Mouse (Mus musculus) B cell, adult 2 months (primary cell): ENCODE data around the gene Qars.
A peak's percentile ranks its signal among the peaks of the same experiment; 100 is the strongest.

Experiments used
- DNase-seq, 2 experiments: peaks; one replicate each; pipeline ENCODE4 v3.0.0; 2022

Gene Qars

DNA sequence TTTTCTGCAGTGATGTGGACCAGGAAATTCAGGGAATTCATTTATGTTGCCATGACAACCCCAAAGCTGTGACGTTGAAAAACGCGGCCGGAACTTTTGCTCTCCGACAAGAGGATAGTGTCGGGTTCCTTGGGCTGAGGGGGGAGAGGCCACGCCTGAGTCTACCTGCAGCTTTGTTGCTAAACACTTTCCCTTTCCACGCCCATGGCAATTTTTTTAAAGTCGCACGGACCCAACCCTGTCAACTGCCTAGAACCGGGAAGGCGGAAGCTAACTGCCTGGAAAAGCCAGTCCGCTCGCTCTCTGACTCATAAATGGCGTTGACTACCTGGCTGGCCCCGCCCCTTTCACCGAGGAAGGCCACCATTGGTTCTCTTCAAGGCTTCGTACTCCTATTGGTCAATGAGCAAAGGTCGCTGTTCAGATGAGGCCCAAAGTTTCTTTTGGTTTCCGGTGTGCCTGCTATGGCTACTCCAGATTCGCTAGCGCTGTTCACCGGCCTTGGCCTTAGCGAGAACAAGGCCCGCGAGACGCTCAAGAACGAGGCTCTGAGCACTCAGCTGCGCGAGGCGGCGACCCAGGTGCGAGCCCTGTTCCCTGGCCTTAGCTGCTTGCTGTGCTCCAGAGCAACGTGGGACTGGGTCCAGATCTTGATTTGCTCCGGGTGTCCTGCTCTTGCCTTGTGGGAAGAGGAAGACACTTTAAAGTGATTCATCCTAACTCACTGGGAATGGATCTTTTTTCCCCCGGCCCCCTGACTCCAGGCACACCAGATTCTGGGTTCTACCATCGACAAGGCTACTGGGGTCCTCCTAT is at the start of gene Qars:
Gene Qars, plus strand, starts transcription at position 88 of the 816 bp plus-strand sequence.
- peak; percentile 92 to 93 for DNase-seq

DNA sequence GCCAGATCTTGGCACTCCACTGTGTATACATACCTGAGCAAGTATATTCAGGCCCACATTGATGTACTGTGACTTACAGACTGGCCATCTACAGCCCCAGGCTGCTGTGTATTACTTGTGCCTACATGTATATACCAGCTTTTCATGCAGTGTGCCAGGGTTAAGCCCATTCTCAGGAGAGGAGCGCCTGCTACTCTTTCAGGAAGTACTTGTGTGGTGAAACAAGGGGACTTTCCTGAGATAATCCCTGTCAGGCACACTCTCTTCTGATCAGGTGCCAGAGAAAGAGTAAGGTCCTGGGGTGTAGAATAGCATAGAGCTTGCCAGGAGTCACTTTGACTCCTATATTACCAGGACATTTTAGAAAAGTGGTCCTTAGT is 47.6 kb upstream of the Qars start:
- no peak for DNase-seq

DNA sequence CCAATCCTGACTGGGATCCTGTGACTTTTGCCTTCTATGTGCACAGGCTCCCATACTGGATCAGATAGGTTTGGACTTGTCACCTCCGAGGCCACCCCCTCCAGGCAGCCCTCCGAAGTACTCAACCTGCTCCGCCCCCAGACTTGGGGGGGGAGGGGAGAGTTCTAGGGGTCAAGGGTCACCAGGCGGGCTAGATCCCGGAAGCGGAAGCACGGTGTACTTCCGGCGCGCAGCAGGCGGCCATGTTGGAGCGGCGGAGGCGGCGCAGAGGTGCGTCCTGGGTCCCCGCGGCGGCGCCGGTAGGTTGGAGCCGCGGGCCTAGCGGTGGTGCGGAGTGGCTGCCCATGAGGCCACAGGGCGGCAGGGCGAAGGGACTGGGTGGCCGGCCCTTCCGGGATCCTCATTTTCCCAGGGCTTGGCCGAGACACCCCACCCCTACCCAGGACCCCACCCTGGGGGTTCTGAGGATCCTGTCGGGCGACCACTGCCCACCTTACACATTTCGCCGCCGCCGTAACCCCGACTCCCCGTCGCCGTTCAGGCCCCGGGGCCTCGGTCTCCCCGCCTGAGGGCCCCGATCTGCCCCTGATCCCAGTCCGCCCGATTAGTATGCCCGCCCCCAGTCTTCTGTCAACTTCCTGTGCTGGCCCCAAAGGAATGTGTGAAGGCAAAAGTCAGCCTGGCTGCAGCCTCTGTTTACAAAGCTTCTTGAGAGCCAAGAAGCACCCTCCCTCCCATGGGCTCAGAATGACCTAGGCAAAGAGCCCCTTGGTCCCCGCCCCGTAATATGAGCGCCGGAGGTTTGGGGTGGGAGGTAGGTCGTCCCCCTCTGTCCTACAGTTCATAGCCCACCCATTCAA is 47.0 kb upstream of the Qars start, which contains the start of gene Ccdc71:
Gene Ccdc71, plus strand, starts transcription at position 209 of the 860 bp plus-strand sequence.
- peak; percentile 89 for DNase-seq

DNA sequence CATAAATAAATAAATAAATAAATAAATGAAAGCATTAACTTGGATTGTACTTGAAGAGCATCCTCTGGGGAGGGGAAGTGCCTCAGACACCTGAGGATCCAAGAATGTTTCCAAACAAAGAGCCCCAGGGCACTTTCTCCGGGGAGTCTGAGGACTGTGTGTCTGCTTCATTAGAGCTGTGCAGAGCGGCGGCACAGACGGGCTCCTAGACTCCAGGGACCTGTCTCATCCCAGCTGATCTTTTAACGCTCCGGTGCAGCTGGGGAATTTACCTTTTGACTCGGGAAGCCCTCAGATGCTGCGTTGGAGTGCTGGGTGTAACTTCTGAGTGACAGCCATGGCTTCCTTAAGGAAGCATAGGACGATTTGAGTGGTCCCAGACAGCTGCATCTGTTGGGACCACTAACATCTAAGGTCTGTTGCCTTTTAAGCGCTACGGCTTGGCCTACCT is 46.3 kb upstream of the Qars start, which contains the start of gene Klhdc8b:
Gene Klhdc8b, minus strand, starts transcription at position 401 of the 451 bp plus-strand sequence.
- DNase-seq, result no peak

DNA sequence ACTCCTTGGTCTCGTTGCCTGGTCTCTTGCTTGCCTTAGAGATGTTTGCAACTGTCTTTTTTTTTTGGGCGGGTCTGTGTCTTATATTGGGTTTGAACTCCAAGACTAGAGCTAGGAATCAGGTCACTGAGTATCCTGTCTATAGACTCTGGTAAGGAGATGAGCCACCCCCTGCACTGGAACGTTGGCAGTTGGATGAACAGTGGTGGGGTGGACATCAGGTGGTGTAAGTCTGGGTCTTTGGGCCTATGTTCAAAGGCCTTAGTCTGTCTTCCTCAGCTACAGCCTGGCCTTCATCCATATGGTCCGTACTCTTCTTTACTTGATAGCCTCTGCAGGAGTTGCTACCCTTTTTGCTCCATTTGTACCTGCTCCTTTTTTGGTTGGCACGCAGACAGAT is 45.8 kb upstream of the Qars start:
- no peak for DNase-seq

DNA sequence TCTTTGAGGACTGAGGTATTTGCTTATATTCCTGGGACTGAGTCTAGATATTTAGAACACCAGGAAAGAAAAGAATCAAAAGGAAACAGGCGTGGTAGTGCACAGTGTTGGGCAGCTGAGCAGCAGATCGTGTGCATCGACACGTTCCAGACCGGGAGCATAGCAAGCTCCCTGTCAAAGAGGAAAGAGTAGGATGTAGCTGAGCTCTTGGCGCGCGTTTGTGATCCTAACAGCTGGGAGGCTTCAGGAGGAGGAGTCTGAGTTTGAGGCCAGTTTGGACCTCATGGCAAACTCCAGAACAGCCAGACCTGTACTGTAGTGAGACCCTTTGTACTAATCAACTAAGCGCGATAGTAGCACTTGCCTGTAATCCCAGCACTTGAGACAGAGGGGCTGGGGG is 45.3 kb upstream of the Qars start:
- DNase-seq, result no peak

DNA sequence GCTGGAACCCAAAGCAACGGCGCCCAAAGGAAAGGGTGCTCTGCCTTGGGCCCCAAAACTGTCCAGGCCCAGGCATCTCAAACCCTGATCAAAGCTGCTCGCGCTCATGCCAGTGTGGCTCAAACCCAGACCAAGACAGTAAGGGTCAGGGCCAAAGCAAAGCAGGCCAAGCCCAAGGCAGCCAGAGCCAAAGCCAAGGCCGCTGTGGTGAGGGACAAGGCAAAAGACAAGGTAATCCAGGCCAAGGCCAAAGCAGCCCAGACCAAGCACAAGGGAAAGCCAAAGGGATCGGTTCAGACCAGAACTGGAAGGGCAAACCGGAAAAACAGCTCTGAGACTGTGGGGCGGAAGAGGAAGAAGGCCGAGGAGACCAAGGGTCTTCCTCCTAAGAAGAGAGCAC is 43.8 kb upstream of the Qars start:
- no peak for DNase-seq

DNA sequence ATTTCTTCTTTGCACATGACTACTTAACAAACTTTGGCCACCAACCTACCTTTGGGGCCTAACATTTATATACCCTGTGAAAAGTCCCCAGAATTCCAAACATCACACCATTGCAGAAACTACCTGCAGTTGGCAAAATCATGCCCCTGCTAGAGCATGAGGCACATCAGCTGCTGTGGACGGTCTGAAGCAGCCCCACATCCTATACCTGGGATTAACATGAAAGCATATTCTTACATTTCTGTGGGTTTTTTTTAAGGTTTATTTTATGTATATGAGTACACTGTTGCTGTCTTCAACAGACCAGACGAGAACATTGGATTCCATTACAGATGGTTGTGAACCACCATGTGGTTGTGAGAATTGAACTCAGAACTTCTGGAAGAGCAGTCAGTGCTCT is 41.3 kb upstream of the Qars start:
- no peak for DNase-seq

DNA sequence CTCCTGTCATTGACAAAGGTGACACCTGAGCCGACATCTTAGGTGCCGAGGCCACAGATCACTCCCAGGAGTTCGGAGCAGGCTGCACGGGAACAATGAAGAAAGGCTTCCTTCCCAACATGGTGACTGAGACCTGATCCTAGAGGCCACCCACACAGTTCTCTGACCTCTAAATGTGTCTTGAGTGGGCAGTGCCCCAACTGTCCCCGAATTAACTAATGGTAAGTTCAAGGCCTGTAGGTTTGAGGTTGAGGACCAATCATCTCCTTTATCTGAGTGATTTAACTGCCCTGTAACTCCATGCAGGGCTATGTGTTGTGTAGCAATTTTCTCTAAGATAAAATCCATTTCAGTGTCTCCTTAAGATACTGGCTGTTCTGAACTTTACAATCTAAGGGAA is 38.1 kb upstream of the Qars start:
- no peak for DNase-seq

DNA sequence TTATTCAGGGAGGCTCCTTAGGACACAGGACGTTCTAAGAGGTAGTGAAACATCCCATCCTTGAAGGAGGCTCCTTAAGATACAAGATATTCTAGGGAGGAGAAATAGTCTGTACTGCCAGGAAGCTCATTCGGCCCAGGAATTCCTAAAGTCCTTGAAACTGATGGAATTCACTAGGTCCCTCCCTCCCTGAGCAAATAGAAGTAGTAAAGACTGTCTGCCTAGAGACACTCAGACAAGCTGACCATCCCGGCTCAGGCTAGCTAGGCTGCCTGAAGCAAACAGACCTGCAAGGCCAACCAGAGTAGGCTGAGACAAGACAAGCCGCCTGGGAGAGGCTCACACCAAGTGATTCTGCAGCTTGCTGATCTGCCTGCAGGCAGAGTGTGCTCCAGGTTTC is 37.7 kb upstream of the Qars start:
- no peak for DNase-seq

DNA sequence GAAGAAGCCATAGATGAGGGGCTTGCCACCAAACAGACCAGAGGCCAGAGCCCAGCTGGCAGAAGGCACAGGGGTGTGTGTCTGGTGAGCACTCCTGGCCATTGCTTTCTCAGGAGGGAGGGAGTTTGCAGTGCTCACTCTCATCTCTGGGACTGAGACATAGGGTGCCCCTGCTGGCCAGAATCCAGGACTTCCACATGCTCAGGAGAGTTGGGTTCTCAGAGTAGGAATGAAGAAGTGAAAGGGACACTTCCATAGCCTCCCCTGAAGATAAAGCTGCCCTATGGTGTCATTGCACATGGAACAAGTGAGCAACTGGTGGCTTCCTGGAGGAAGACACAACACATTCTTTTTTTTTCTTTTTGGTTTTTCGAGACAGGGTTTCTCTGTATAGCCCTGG is 33.0 kb upstream of the Qars start:
- no peak for DNase-seq

DNA sequence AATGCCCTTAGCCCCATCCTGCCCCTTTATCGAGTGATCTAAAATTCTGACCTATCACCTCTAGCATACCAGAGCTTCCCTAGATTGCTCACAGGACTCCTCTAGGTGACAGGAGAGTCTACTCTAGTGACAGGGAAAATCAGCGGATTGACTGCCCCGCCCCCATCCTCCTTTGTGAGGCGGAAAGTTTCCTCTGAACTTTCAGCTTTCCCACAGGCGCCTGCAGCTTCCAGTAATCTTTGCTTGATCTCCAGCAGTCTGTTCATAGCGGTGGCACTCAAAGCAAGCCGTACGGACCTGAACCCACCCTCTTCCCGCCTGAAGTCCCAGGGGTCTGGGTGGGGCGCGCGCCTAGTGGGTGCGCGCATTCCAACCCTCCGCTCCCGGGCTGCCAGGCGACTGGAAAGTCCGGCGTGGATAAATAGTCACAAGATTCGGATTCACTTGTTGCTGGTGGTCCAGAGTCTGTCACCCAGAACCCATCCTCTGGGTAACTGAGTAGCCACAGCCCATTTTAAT is 28.8 kb upstream of the Qars start:
- DNase-seq, result no peak

DNA sequence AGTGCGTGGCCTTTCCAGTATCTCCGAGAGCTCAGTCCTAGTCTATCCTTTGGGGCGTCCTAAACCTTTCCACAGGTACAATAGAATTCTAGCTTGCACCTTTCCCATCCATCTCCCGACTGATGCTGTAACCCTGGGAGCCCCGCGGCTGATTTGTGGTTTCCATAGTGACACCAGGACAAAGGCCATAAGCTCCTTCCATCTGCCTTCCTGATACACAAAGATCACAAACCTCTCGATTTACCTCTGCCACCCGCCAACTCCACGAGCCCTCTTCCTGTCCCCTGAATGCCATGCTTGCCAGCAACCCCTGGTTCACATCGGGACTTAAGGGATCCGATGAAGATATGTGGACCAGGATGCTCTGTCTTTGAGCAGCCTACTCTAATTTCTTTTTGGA is 28.3 kb upstream of the Qars start:
- no peak for DNase-seq

DNA sequence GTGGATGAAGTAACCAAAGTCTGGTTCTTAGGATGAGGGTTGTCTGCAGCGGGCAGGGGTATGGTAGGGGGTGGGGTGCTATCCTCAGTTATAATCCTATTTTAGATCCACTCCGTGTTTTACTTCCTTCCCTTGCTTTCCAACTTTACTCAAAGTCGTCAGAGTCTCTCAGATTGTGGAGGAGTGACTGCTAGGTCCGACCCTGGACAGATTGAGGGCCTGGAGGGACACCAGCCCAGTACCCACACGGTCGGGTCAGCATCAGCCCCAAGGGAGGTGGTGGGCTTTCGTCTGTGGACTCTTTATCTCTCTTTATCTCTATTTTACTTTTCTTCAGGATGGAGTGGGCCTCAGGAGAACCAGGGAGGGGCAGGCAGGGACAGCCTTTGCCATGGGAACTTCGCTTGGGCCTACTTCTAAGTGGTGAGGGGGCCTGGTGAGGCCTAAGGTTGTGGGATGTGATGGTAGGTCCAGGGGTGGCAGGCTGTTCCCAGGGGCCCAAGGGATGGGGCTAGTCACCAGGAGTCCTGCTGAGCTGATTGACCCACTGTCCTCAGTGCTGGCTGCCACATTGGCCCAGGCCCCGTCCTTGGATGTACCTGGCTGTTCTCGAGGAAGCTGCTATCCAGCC is 27.7 kb upstream of the Qars start, which contains the start of gene Lamb2:
Gene Lamb2, plus strand, starts transcription at position 16 of the 631 bp plus-strand sequence.
- DNase-seq, result no peak

DNA sequence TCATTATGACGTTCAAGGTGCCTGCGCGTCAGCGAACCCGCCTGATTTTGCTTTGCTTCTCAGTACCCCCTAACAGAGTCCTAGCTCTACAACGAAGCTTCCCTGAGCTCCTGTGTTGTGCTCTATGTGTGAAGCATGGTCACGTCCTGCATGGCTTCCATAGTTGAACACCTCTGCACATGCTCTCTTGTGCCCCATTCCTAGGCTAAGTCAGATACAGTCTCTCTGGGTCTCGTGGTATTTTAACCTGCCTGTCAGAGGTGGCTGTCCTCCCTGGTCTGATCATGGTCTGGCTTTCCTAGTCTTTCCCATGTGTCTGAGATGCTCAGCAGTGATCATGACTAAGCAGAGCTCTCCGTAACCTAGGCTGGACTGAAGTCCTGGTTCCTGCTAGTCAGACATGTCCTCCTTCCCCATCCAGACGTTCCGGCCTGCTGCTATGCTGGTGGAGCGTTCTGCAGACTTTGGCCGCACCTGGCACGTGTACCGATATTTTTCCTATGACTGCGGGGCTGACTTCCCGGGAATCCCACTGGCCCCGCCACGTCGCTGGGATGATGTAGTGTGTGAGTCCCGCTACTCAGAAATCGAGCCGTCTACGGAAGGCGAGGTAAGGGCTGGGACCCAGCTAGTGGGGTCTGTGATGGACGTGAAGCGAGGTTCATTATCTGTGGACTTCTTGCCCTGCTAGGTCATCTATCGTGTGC is 26.5 kb upstream of the Qars start:
- no peak for DNase-seq

DNA sequence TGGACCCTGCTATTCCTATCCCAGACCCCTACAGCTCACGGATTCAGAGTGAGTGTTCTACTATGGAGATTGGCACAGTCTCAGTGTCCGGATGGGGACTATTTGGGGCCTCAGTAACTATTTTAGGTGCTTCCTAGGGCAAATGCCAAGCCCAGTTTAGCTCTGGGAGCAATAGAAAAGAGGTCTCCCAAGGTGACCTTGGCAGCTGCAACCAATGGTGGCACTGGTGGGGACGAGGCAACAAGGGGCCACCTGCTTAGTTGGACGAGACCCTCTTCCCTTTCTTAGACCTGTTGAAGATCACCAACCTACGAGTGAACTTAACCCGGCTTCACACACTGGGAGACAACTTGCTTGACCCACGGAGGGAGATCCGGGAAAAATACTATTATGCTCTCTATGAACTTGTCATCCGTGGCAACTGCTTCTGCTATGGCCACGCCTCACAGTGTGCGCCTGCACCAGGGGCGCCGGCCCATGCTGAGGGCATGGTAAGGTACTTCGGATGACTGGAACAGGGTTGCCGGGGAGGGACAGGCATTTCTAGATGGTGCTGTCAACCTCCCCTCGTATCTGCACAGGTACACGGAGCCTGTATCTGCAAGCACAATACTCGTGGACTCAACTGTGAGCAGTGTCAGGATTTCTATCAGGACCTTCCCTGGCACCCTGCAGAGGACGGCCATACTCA is 25.8 kb upstream of the Qars start:
- no peak for DNase-seq

DNA sequence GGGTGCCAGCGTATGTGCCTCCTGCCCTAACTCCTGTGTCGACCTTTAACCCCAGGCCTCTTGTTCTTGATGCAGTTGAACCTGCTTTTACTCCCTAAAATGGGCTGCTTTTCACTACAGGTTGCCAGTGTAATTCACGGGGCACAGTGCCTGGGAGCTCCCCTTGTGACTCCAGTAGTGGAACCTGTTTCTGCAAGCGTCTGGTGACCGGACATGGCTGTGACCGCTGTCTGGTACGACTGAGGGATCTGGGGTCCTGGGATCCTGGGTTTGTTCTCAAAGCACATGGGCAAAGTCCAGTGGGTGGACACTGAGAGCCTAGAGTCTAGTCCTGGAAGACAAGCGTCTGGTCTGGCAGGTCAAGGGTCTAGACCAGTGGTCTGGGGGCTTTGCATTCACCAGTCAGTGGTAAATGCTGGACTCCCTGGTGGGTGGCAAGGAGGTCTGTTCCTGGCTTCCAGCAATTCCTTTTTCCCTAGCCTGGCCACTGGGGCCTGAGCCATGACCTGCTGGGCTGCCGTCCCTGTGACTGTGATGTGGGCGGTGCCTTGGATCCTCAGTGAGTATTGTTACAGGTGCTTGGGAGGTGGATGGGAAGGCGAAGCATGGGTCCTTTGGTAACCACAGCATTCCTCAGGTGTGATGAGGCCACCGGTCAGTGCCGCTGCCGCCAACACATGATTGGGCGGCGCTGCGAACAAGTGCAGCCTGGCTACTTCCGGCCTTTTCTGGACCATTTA is 24.3 kb upstream of the Qars start:
- DNase-seq, result no peak

DNA sequence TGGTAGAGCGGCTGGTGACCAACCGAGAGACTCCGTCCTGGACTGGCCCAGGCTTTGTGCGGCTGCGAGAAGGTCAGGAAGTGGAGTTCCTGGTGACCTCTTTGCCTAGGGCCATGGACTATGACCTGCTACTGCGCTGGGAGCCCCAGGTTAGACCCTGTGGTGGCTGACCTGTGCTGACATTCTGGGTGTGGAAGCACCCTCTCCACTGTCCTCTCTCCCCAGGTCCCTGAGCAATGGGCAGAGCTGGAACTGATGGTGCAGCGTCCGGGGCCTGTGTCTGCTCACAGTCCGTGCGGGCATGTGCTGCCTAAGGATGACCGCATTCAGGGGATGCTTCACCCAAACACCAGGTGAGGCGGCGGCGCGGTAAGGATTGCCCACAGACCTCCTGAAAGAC is 23.5 kb upstream of the Qars start:
- DNase-seq, result no peak

DNA sequence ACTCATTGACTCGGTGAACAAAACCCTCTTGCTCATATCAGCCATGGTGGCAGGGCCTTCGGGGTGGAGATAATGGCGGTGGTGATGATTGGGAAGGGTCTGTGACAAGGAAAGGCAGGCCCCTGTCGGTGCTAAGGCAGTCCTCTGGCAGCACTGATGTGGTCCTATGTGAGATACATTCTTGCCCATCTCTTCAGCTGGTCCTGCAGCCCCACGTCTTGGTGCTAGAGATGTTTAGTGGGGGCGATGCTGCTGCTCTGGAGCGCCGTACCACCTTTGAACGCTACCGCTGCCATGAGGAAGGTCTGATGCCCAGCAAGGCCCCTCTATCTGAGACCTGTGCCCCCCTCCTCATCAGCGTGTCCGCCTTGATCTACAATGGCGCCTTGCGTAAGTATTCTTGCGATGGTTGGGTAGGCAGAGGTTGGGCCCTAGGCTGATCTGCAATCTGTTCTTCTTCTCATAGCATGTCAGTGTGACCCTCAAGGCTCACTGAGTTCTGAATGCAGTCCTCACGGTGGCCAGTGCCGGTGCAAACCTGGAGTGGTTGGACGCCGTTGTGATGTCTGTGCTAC is 22.1 kb upstream of the Qars start:
- DNase-seq, result no peak

DNA sequence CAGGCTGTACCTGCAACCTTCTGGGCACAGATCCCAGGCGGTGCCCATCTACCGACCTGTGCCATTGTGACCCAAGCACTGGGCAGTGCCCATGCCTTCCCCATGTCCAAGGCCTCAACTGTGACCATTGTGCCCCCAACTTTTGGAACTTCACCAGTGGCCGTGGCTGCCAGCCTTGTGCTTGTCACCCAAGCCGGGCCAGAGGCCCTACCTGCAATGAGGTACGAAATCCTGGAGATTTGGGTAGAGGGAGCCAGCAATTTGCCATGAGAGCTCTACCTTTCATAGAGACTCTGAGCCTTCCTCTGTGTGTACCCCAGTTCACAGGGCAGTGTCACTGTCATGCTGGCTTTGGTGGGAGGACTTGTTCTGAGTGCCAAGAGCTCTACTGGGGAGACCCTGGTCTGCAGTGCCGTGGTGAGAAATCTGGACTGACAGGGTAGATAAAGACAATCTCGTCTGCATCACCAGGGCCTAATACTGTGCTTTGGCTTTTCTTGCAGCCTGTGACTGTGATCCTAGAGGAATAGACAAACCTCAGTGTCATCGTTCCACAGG is 20.5 kb upstream of the Qars start:
- DNase-seq, result no peak
